Mouse (Mus musculus) C2C12 (cell line): ENCODE results near the gene Dhx29. TPM values are rescaled to one million over a fixed set of nuclear protein-coding genes. Genes with fewer than 3 reads are reported as not detected.

Source experiments
- H3K27me3 ChIP-seq: one replicate; pipeline ENCODE4 v1.6.1; 2011; ENCODE audit not compliant: control insufficient read depth, insufficient read depth, insufficient read length
- H3K36me3 ChIP-seq: one replicate; pipeline ENCODE4 v1.6.1; 2011; ENCODE audit not compliant: control insufficient read depth, insufficient read depth
- H3K4me3 ChIP-seq: one replicate; pipeline ENCODE4 v1.5.1; 2011; ENCODE audit warnings: mild to moderate bottlenecking, control low read depth; ENCODE audit not compliant: poor library complexity, insufficient read depth, severe bottlenecking
- H3K79me2 ChIP-seq: one replicate; pipeline ENCODE4 v1.6.1; 2011; ENCODE audit not compliant: control insufficient read depth, insufficient read depth
- H3K79me3 ChIP-seq: one replicate; pipeline ENCODE4 v1.6.1; 2011; ENCODE audit warnings: low read depth, control low read depth
- H3ac ChIP-seq: one replicate; pipeline ENCODE3; 2011; ENCODE audit warnings: low read depth; ENCODE audit not compliant: control insufficient read depth, insufficient read length
- CEBPB ChIP-seq: IDR thresholded peaks from one replicate; pipeline ENCODE4 v1.6.1; 2011; ENCODE audit warnings: low read depth, mild to moderate bottlenecking, control low read depth, moderate library complexity
- CTCF ChIP-seq: IDR thresholded peaks from one replicate; pipeline ENCODE4 v1.5.1; 2011; ENCODE audit not compliant: control insufficient read depth, insufficient read depth, insufficient read length
- FOSL1 ChIP-seq: IDR thresholded peaks from one replicate; pipeline ENCODE4 v1.8.0; 2011; ENCODE audit warnings: mild to moderate bottlenecking, low read length; ENCODE audit not compliant: poor library complexity, insufficient read depth, severe bottlenecking
- MAX ChIP-seq: IDR thresholded peaks from one replicate; pipeline ENCODE4 v1.6.1; 2011; ENCODE audit warnings: mild to moderate bottlenecking, control low read depth
- MYOD1 ChIP-seq: IDR thresholded peaks from one replicate; pipeline ENCODE4 v1.6.1; 2011; ENCODE audit warnings: low read depth; ENCODE audit not compliant: control insufficient read depth, insufficient read length
- MYOG ChIP-seq: IDR thresholded peaks from one replicate; pipeline ENCODE4 v1.6.1; 2011; ENCODE audit not compliant: control insufficient read depth, insufficient read length; ENCODE audit errors: extremely low read depth
- USF1 ChIP-seq: IDR thresholded peaks from one replicate; pipeline ENCODE4 v1.6.1; 2011; ENCODE audit warnings: low read depth, mild to moderate bottlenecking, control low read depth, moderate library complexity
- polyA plus RNA-seq: library from polyadenylated mRNA; unstranded; fragments of >200 nt; fragmentation: generic; extraction: Trizol; gene quantifications from one replicate; pipeline ENCODE4 v1.2.1, GENCODE M21; 2012; ENCODE audit warnings: missing spikeins

The Dhx29 gene
- polyA plus RNA-seq, 1 experiment: 12.5 TPM

DNA sequence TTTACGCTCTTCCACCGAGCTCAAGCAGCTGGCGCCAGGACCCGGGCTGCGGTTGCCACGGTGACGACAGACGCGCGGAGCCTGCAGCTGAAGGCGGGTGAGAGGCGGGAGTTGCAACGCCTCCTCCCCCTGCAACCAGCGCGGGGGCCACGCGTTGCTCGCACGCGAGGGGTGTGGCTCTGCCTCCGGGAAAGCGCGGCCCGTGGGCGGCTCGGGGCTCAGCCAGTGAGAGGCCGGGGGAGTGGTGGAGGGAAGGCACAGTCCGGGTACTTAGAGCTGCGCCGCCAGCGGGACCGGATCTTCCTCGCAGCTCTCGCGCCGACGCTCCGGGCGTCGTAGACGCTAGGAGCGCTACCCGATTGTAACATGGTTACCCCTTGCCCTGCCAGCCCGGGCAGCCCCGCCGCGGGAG, 60.3 kb downstream of the Dhx29 start, which contains the start of gene Ccno:
Gene Ccno, plus strand, starts transcription at position 271 of the 412 bp plus-strand sequence.
- peak within 1 kb of the TSS; percentile 30 for H3K4me3 ChIP-seq
- H3K36me3 ChIP-seq: no peaks in the 10 kb centered on the region
- H3ac ChIP-seq: peak within 1 kb of the TSS; percentile 63
- no peaks in the 10 kb centered on the region for H3K27me3 ChIP-seq
- TF ChIP-seq USF1 (no peak), MAX (no peak), FOSL1 (no peak), MYOD1 (no peak), CTCF (no peak), MYOG (no peak), CEBPB (no peak)
- no peaks in the 10 kb centered on the region for H3K79me3 ChIP-seq
- H3K79me2 ChIP-seq: no peaks in the 10 kb centered on the region

DNA sequence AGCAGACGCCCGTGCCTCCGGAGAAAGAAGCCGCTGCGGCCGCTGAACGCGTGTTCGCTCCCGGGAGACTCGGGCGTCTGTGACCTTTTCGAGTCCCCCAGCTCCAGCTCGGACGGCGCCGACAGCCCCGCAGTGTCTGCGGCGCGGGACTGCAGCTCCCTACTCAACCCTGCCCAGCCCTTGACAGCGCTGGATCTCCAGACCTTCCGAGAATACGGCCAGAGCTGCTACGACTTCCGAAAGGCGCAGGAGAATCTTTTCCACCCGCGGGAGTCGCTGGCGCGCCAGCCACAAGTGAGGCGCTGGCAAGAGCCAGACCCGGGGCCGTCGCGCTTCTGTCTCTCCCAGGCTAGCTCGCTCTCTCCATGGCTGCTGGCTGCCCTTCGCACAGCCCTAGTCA, 60.7 kb downstream of the Dhx29 start:
- H3ac ChIP-seq: peak overlapping the region; percentile 63
- TF ChIP-seq USF1: no peak
- TF ChIP-seq FOSL1: no peak
- TF ChIP-seq MYOG: no peak
- TF ChIP-seq CTCF: no peak
- no peak for TF ChIP-seq CEBPB
- no peak for TF ChIP-seq MYOD1
- TF ChIP-seq MAX: no peak
- H3K4me3 ChIP-seq: peak overlapping the region; percentile 30
- no peaks in the 10 kb centered on the region for H3K79me3 ChIP-seq
- H3K79me2 ChIP-seq: no peaks in the 10 kb centered on the region
- H3K27me3 ChIP-seq: no peaks in the 10 kb centered on the region
- H3K36me3 ChIP-seq: no peaks in the 10 kb centered on the region

DNA sequence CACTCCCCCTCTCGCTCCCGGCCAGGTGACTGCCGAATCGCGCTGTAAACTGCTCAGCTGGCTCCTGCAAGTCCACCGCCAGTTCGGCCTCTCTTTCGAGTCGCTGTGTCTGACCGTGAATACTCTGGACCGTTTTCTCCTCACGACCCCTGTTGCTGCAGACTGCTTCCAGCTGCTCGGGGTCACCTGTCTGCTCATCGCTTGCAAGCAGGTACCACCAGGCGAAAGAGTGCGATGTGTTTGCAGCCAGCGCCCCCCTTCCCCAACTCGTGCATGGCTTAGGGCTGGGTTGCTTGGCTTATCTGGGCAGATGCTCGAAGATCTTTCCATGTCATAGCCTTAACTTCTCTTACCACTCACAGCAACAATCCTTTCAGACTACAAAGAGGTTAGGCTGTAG, 61.6 kb downstream of the Dhx29 start:
- TF ChIP-seq CTCF: no peak
- no peak for TF ChIP-seq MAX
- no peak for TF ChIP-seq FOSL1
- no peak for TF ChIP-seq MYOD1
- no peak for TF ChIP-seq MYOG
- TF ChIP-seq CEBPB: no peak
- TF ChIP-seq USF1: no peak
- Histone ChIP-seq H3ac (no peak overlapping the region), H3K79me3 (no peaks in the 10 kb centered on the region), H3K27me3 (peaks cover 5% of the 10 kb centered on the region), H3K36me3 (no peaks in the 10 kb centered on the region), H3K4me3 (no peak overlapping the region), H3K79me2 (no peaks in the 10 kb centered on the region)

DNA sequence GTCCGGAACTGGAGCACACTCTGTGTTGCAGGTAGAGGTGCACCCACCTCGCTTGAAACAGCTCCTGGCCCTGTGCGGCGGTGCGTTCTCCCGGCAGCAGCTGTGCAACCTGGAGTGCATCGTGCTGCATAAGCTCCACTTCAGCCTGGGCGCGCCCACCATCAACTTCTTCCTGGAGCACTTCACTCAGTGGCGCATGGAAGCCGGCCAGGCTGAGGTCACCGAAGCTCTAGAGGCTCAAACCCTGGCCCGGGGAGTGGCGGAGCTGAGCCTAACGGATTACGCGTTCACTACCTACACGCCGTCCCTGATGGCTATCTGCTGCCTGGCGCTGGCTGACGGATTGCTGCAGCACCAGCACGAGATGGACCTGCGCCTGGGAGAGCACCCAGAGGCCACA, 62.3 kb downstream of the Dhx29 start:
- H3ac ChIP-seq: no peak overlapping the region
- no peaks in the 10 kb centered on the region for H3K36me3 ChIP-seq
- no peaks in the 10 kb centered on the region for H3K79me3 ChIP-seq
- TF ChIP-seq CEBPB (no peak), MYOD1 (no peak), USF1 (no peak), FOSL1 (no peak), CTCF (no peak)
- H3K4me3 ChIP-seq: no peak overlapping the region
- H3K79me2 ChIP-seq: no peaks in the 10 kb centered on the region
- H3K27me3 ChIP-seq: peaks cover 12% of the 10 kb centered on the region

GRCm38 (mm10) chr13:112990346-112990745, 63.1 kb downstream of the Dhx29 start:
- Histone ChIP-seq H3K79me2 (no peaks in the 10 kb centered on the region), H3K36me3 (no peaks in the 10 kb centered on the region), H3ac (no peak overlapping the region), H3K27me3 (peaks cover 15% of the 10 kb centered on the region), H3K4me3 (no peak overlapping the region), H3K79me3 (no peaks in the 10 kb centered on the region)
- TF ChIP-seq FOSL1: no peak
- TF ChIP-seq MAX: no peak
- no peak for TF ChIP-seq CEBPB
- no peak for TF ChIP-seq MYOD1
- TF ChIP-seq CTCF: no peak
- no peak for TF ChIP-seq USF1
- no peak for TF ChIP-seq MYOG

DNA sequence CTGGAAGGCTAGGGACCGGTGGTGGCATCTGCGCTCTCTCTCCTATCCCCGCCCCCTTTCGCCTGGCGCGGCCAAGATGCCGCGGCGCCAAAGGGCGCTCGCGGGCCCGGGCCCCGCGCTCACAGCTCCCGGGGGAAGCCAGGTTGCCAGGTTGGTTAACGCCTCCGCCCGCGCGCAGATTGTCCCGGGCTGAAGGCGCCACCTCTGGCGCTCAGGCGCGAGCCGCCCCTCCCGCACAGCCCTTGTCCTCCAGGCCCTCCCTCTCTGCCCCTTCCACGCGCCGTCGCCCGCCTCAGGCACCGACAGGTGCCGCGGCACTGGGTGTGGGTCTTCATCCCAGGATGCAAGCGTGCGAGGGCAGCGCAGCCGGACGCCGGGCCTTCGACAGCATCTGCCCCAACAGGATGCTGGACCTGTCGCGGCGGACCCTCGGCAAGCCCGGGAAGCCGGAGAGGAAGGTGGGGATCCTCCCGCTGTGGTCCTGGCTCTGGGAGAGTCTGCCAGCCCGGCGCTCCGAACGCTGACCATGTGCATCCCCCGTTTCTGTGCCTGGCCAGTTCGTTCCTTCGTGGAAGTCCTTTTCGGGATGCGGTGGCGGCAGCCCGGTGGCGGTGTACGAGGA, 66.4 kb downstream of the Dhx29 start, which contains the start of gene Mcidas:
Gene Mcidas, plus strand, starts transcription at position 315 of the 622 bp plus-strand sequence.
- TF ChIP-seq MYOD1 (no peak), MAX (no peak), CTCF (no peak), FOSL1 (no peak), USF1 (no peak), MYOG (no peak), CEBPB (no peak)
- Histone ChIP-seq H3K27me3 (peaks cover 15% of the 10 kb centered on the region), H3ac (no peak within 1 kb of the TSS), H3K79me2 (no peaks in the 10 kb centered on the region), H3K4me3 (no peak within 1 kb of the TSS), H3K36me3 (no peaks in the 10 kb centered on the region), H3K79me3 (no peaks in the 10 kb centered on the region)
